Mouse (Mus musculus) frontal cortex, postnatal 25 days (tissue): ENCODE measurements at regions not wholly inside any gene's neighbourhood (a gene's known extent, or its start where the extent isn't known, plus 50 kb on each side); places are given as distances from the start of the nearest gene placed in this dataset.
A peak's percentile ranks its signal among the peaks of the same experiment; 100 is the strongest.

ENCODE experiments used
- DNase-seq, 2 experiments: peaks; one replicate each; pipeline ENCODE4 v3.0.0; 2022; ENCODE audit warnings: low spot score in 2 of 2

DNA sequence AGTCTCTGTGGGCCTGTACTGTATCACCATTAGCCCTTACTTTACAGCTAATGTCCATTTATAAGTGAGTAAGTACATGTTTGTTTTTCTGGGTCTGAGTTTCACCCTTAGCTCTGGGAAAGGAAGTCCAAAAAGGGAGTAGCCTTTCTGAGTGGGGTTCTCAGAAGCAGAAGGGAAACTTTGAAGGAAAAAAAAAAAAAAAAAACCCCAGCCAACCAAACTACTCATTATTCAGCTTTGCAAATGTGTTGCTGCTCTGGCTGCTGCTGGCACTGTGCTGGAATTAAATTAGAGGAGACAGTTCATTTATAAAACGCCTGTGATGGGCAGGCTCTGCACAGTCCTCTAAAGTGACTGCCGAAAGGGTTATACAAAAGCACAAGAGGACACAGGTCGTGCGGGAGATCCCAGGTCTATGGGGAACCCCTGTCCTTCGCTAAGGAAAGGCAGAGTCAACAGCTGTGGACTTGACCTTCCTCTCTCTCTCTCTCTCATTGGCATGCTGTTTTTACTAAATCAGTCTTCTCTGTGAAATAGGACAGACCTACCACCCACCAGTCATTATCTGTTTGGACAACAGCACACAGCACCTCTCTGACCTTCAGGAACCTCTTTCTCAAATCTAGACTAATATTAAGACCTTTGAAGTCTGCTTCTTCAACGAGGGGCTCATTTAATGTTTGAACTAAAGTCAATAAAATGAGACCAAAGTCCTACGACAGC lies 165.4 kb downstream of the Cd47 start:
- no peak for DNase-seq

- no peak for DNase-seq
Observed at GRCm38 (mm10) chr16:49966251-49966588, 165.9 kb downstream of the Cd47 start.

- DNase-seq: no peak
Observed at GRCm38 (mm10) chr16:49967110-49967509, 166.8 kb downstream of the Cd47 start.

DNA sequence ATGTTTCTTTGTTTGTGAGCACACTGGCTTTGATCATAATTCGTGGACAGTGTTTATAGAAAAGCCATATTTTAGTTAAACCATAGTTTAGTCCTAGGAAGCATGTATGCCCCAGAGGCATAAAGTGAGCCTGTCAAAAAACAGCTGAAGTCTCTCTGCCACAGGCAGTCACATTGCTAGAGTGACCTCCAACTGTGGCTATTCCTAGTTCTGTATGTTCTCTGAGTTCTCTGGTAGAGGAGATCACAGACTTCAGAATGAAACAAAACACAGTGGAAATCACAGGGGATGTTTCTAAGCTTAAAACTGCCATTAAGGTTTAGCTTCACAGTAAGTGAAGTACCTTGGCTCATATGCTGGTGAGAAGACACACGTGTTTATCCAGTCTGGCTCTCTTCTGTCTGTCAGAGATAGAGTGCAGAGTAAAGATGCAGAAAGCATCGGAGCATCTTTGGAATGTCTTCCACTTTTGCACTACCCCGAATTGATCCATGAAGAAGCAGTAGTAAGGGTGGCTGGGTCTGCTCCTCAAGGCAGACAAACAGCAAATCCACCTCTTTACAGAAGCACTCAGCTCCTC lies 168.0 kb downstream of the Cd47 start:
- no peak for DNase-seq

DNA sequence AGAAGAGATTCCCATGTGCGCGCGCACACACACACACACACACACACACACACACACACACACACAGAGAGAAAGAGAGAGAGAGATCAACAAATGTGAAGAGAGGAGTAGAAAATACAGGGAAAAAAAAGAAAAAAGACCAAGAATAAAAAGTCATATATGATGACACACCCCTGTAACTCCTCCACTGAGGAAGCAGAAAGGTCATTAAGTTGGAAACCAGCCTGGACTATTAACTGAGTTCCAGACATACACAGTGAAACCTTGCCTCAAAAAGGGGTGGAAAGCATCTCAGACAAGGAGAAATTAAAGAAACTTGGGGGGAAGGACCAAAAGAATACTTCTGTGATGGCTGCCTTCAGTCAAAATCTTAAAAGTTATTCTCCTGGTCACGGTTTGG lies 168.7 kb downstream of the Cd47 start:
- DNase-seq: no peak

- DNase-seq: no peak
Observed at GRCm38 (mm10) chr16:49969693-49970296, 169.5 kb downstream of the Cd47 start.

GRCm38 (mm10) chr16:49970297-49970804 lies 170.0 kb downstream of the Cd47 start:
- DNase-seq: no peak

- no peak for DNase-seq
Observed at GRCm38 (mm10) chr16:49971141-49971555, 170.8 kb downstream of the Cd47 start.

DNA sequence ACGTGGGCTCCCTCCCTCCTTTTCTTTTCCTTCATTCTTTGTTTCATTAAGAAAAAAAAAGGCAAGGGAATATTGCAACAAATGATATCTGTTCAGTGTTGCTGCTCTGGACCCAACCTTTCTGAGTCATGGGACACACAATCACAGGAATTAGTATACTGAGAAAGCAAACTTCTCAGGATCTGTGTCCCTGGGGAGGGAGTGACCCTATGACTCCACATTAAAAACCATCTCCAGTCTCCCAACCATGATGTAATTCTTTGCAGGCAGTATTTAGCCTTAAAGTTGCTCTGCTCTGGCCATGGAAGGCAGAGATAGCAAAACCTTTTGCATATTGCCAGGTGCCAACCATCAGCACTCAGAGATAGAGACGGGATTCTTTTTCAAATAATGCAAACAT lies 176.9 kb downstream of the Cd47 start:
- DNase-seq: no peak

DNA sequence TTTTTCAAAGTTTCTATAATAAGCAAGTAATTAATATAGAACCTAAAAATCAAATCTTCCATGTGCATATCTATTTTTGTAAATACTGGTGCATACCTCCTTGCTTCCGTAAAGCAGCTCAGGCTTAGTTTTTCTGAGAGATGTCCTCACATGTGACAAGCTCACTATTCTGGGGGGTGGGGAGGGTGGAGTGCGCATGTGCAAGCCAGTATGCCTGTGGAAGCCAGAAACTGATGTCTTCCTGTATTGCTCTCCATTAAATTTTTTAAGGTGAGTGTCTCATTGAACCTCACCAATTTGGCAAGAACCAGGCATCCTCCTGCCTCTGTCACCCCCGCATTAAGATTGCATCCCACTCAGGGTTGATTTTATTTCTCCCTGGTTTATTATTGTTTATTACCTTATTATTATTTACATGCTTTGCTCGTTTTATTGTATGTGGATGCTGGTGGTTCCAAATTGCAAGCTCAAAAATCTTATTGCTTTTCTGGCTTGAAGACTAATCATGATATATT lies 179.2 kb downstream of the Cd47 start:
- no peak for DNase-seq

GRCm38 (mm10) chr16:49980178-49980646 lies 179.9 kb downstream of the Cd47 start:
- DNase-seq: peak in 1 of 2 experiments; percentile 15

GRCm38 (mm10) chr16:49982180-49982579 lies 181.8 kb downstream of the Cd47 start:
- DNase-seq: no peak

- DNase-seq: no peak
Observed at GRCm38 (mm10) chr16:49985082-49986076, 185.0 kb downstream of the Cd47 start.

DNA sequence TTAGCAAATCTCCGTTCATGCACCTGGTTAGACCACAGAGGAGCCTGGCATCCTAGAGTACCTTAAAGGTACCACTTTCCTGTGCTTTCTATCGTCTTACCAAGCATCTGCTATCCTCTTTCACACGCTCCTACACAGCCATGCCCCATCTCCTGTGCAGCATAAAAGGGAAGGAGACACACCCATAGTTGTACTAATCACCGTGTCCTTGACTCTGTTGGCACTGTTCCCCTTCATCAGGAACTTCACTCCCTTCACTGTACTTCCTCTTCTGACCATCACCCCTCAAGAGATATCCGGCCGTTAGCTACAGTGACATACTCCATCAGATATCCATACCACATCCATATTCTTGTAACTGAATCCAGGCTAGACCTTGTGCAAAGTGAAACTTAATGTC lies 186.6 kb downstream of the Cd47 start:
- no peak for DNase-seq

- DNase-seq: no peak
Observed at GRCm38 (mm10) chr16:49995822-49996221, 195.5 kb downstream of the Cd47 start.

- no peak for DNase-seq
Observed at GRCm38 (mm10) chr16:49996593-49996992, 196.3 kb downstream of the Cd47 start.

DNA sequence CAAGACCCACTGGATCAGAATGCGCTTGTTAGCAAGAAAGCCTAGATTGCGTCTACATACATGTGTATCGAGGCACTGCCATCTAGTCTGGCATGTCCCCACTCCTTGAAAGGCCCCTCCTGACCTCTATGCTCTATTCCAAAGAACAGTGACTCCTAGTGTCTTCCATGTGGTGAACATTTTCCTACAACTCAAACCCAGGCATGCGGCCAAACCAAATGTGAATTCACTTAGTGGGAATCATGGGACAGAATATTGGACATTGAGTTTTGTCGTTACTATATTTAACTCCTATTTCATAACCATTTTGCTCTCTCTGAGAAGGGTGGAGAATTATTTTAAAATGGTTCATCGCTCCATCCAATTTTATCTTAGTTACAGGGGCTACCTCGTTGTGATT lies 196.7 kb downstream of the Cd47 start:
- DNase-seq: no peak

- DNase-seq: no peak
Observed at GRCm38 (mm10) chr16:50000805-50001204, 200.5 kb downstream of the Cd47 start.

DNA sequence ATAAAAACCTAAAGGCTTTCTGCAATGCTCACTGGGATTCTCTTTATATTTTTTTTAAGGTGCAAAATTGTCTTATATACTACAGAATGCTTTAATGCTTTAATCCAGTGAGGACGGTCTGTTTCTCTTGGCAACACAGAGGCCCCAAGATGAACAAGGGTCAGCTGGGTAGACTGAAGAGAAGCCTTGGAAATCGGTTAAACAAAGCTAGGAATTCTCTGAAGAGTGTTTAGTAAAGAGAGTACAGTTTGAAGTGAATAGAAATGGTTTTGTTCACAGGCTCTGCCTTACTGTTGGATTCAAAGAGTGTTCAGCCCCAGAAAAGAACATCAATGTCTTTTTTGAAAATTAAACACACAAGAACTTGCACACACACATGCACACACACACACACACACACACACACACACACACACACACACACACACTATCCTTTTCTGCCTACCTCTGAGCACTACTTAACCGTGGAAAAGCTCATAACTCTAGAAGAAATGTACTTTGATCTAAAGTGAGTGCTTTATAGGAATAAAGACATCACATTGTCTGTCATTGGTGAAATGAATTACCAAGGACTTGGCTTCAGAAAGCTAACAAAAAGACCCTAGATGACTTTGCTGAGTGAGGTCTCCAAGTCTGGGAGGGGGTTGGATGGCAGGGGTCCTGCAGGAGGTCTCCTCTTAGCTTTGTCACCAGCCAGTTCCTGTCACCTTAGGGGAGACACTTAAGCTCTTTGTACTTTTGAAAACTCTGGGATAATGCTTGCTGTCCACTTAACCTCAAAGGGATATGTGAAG lies 201.5 kb downstream of the Cd47 start:
- DNase-seq: no peak

- no peak for DNase-seq
Observed at GRCm38 (mm10) chr16:50002456-50002788, 202.1 kb downstream of the Cd47 start.

- no peak for DNase-seq
Observed at GRCm38 (mm10) chr16:50009046-50009445, 208.7 kb downstream of the Cd47 start.
